Mouse (Mus musculus) intestine, embryonic 16.5 days (tissue): ENCODE measurements around the gene Hpf1. TPM values are rescaled to one million over a fixed set of nuclear protein-coding genes. Genes with fewer than 3 reads are reported as not detected.

Experiments
- ATAC-seq: fragments of 200-750 bp; cut with Nextera tagmentation; 2 replicates; pipeline ENCODE4 v1.8.0; 2017; ENCODE audit warnings: moderate TSS enrichment, moderate library complexity
- H3K27ac ChIP-seq: fragments of 300-500 bp; sonication (generic); 2 replicates; pipeline ENCODE4 v1.5.1; 2014; ENCODE audit warnings: mild to moderate bottlenecking, low read length
- H3K27me3 ChIP-seq: fragments of 300-500 bp; sonication (generic); replicated peaks from 2 replicates; pipeline ENCODE4 v1.6.1; 2014; ENCODE audit warnings: low read length, control low read depth, mixed read lengths; ENCODE audit not compliant: control insufficient read depth, insufficient read depth
- H3K36me3 ChIP-seq: fragments of 300-500 bp; sonication (generic); 2 replicates; pipeline ENCODE4 v1.6.1; 2014; ENCODE audit warnings: low read length, control low read depth; ENCODE audit not compliant: control insufficient read depth, insufficient read depth
- H3K4me1 ChIP-seq: fragments of 300-500 bp; sonication (generic); 2 replicates; pipeline ENCODE4 v1.6.1; 2014; ENCODE audit warnings: low read length, control low read depth, mixed read lengths; ENCODE audit not compliant: control insufficient read depth, insufficient read depth
- H3K4me2 ChIP-seq: fragments of 300-500 bp; sonication (generic); 2 replicates; pipeline ENCODE4 v1.6.1; 2014; ENCODE audit warnings: low read depth, low read length, control low read depth
- H3K4me3 ChIP-seq: fragments of 300-500 bp; sonication (generic); 2 replicates; pipeline ENCODE4 v1.5.1; 2014; ENCODE audit warnings: mild to moderate bottlenecking, low read length
- H3K9ac ChIP-seq: fragments of 300-500 bp; sonication (generic); 2 replicates; pipeline ENCODE4 v1.6.1; 2014; ENCODE audit warnings: low read depth, low read length
- H3K9me3 ChIP-seq: fragments of 300-500 bp; sonication (generic); 2 replicates; pipeline ENCODE4 v1.6.1; 2016; ENCODE audit warnings: low read length, control low read depth; ENCODE audit not compliant: control insufficient read depth
- WGBS: fragments of 180-500 bp; shearing (Covaris S2); extraction: QIAGEN DNeasy Blood & Tissue Kit; methylation state at CpG from one replicate; pipeline ENCODE4 v1.1.7; 2014; 5-methylcytosine and 5-hydroxymethylcytosine counted together
- polyA plus RNA-seq: library from polyadenylated mRNA; unstranded; fragments of >200 nt; fragmentation: Nextera tagmentation; extraction: Ambion mirVana; gene quantifications from 2 replicates; pipeline ENCODE4 v1.2.1, GENCODE M21; 2015

Hpf1 gene
- polyA plus RNA-seq, 1 experiment from 2014 or later, result 79.9 TPM

- Histone ChIP-seq H3K4me1 (no peaks in the 10 kb centered on the region), H3K9ac (no peak overlapping the region), H3K27me3 (no peaks in the 10 kb centered on the region), H3K27ac (no peak overlapping the region), H3K4me3 (no peak overlapping the region), H3K9me3 (no peaks in the 10 kb centered on the region), H3K4me2 (no peak overlapping the region), H3K36me3 (no peaks in the 10 kb centered on the region)
- WGBS, result 32% methylated on average over 3 of the region's 3 CpGs
- ATAC-seq, result no peak
These were observed 24.6 kb upstream of the Hpf1 start for GRCm38 (mm10) chr8:60865504-60866114.

DNA sequence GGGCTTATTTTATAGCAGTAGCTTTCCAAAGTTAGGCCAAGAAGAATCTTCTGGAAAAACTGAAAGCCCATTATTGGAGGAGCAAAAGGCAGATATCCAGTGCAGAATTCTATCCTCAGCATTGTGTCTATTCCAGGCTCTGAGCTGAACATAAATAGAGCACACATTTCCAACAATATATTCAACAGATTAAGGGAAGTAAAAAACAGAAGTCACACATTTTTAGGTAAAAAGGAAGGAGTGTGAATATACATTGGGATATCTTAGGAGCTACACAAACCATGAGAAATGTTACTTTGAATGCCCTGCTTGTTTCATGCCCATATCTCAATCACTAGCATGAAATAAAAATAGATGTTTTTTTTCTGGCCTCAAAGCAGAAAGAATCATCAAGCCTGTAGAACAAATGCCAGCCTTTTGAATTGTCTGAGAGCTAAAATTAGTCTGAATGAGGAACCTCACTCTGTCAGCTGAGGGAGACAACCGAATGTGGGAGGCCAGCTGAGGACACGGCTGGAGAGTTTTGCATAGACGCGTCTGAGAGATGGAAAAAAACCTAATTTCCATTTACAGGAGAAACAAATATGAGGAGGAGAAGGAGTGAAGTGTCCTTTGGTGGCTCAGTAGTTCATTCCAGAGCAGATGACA lies 22.6 kb upstream of the Hpf1 start:
- no peak overlapping the region for H3K4me3 ChIP-seq
- no peaks in the 10 kb centered on the region for H3K9me3 ChIP-seq
- no peak for ATAC-seq
- no peak overlapping the region for H3K4me2 ChIP-seq
- no peaks in the 10 kb centered on the region for H3K36me3 ChIP-seq
- H3K27ac ChIP-seq, result no peak overlapping the region
- WGBS, result 73% methylated on average over 4 of the region's 4 CpGs
- no peaks in the 10 kb centered on the region for H3K27me3 ChIP-seq
- no peaks in the 10 kb centered on the region for H3K4me1 ChIP-seq
- no peak overlapping the region for H3K9ac ChIP-seq

GRCm38 (mm10) chr8:60868236-60868965 lies 21.8 kb upstream of the Hpf1 start:
- Histone ChIP-seq H3K9ac (no peak overlapping the region), H3K27me3 (no peaks in the 10 kb centered on the region), H3K36me3 (no peaks in the 10 kb centered on the region), H3K4me3 (no peak overlapping the region), H3K27ac (no peak overlapping the region), H3K9me3 (no peaks in the 10 kb centered on the region), H3K4me2 (no peak overlapping the region), H3K4me1 (no peaks in the 10 kb centered on the region)
- no peak for ATAC-seq
- 88% methylated on average over 4 of the region's 4 CpGs for WGBS

DNA sequence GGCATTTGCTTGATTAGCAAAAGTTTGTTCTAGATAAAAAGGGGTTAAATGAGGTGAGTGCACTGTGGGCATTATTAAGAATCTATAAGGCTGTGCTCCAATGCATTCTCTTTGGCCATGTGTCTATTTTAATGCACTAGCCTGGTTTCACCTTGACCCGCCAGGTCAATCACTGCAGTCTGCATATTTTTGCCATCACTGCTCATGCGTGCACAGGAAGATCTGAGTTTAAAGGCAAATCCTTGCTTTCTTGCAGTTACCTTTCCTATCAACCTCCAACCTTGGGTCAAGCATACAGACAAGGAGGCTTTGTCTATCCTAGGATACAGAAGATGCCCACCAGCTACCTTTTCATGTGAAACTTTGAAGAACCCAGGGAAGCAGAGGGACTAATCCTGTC lies 20.5 kb upstream of the Hpf1 start:
- H3K4me3 ChIP-seq, result no peak overlapping the region
- H3K9ac ChIP-seq, result no peak overlapping the region
- ATAC-seq, result no peak
- H3K4me1 ChIP-seq, result no peaks in the 10 kb centered on the region
- H3K36me3 ChIP-seq, result no peaks in the 10 kb centered on the region
- no peak overlapping the region for H3K4me2 ChIP-seq
- 90% methylated on average over 2 of the region's 2 CpGs for WGBS
- no peaks in the 10 kb centered on the region for H3K27me3 ChIP-seq
- H3K9me3 ChIP-seq, result no peaks in the 10 kb centered on the region
- H3K27ac ChIP-seq, result no peak overlapping the region

GRCm38 (mm10) chr8:60870231-60871193 lies 19.7 kb upstream of the Hpf1 start:
- H3K9ac ChIP-seq, result no peak overlapping the region
- no peaks in the 10 kb centered on the region for H3K36me3 ChIP-seq
- no peak overlapping the region for H3K4me2 ChIP-seq
- H3K27ac ChIP-seq, result no peak overlapping the region
- peak; percentile 56 for ATAC-seq
- no peak overlapping the region for H3K4me3 ChIP-seq
- 76% methylated on average over 13 of the region's 13 CpGs for WGBS
- no peaks in the 10 kb centered on the region for H3K27me3 ChIP-seq
- no peaks in the 10 kb centered on the region for H3K4me1 ChIP-seq
- H3K9me3 ChIP-seq, result no peaks in the 10 kb centered on the region

DNA sequence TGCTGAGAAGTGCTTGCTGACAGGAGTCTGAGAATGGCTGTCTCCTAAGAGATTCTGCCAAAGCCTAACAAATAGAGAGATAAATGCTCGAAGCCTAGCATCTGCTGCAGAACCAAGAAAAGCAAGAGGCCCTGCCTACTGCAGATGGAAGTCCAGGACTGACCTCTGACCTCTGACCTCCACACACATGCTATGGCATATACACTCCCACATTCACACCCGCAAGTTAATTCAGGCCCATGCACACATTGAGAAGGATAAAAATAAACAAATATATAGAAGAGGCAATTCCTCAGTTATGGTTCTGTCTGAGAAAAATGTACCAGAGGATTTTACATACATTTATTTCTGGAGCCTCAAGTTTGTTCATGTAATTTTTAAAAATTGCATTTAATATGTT lies 11.6 kb upstream of the Hpf1 start:
- no peak for ATAC-seq
- WGBS, result 69% methylated on average over 2 of the region's 2 CpGs
- H3K27me3 ChIP-seq, result no peaks in the 10 kb centered on the region
- H3K27ac ChIP-seq, result no peak overlapping the region
- no peaks in the 10 kb centered on the region for H3K4me1 ChIP-seq
- H3K4me2 ChIP-seq, result no peak overlapping the region
- no peak overlapping the region for H3K9ac ChIP-seq
- no peaks in the 10 kb centered on the region for H3K36me3 ChIP-seq
- no peak overlapping the region for H3K4me3 ChIP-seq
- no peaks in the 10 kb centered on the region for H3K9me3 ChIP-seq

- Histone ChIP-seq H3K9me3 (no peaks in the 10 kb centered on the region), H3K27ac (no peak overlapping the region), H3K36me3 (no peaks in the 10 kb centered on the region), H3K4me3 (no peak overlapping the region), H3K4me1 (no peaks in the 10 kb centered on the region), H3K9ac (no peak overlapping the region), H3K27me3 (0 out of 2 replicates have a peak, but pooled peaks cover 2% of the 10 kb centered on the region), H3K4me2 (no peak overlapping the region)
- no peak for ATAC-seq
- WGBS, result 77% methylated on average over 4 of the region's 4 CpGs
These were observed 6.6 kb upstream of the Hpf1 start for GRCm38 (mm10) chr8:60883419-60884137.

- Histone ChIP-seq H3K9me3 (no peaks in the 10 kb centered on the region), H3K36me3 (no peaks in the 10 kb centered on the region), H3K27ac (no peak overlapping the region), H3K27me3 (0 out of 2 replicates have a peak, but pooled peaks cover 2% of the 10 kb centered on the region), H3K4me2 (no peak overlapping the region), H3K4me3 (no peak overlapping the region), H3K9ac (no peak overlapping the region), H3K4me1 (peaks cover 9% of the 10 kb centered on the region)
- WGBS, result 52% methylated on average over 6 of the region's 6 CpGs
- ATAC-seq, result no peak
These were observed 3.5 kb upstream of the Hpf1 start for GRCm38 (mm10) chr8:60886736-60887135.
